Mouse (Mus musculus): ENCODE measurements around the gene Hist1h2ak. TPM values are rescaled to one million over a fixed set of nuclear protein-coding genes. Genes with fewer than 3 reads are reported as not detected.
"Not testable (repeated sequence)": the region's sequence is repeated elsewhere in the genome, so short reads cannot be mapped to it uniquely, and the experiment has no call there.

Gene Hist1h2ak
- polyA plus RNA-seq (2014; fragmentation: Nextera tagmentation; extraction: Ambion mirVana) = 10.4 and 12.0 TPM in 2 replicates

- H3K9me3 ChIP-seq (replicated peaks; ENCODE audit: control insufficient read depth, low read length); H3K36me3 ChIP-seq (replicated peaks; ENCODE audit: control insufficient read depth, insufficient read depth, low read depth, low read length); H3K27me3 ChIP-seq (ENCODE audit: control insufficient read depth, insufficient read depth, low read length); H3K4me1 ChIP-seq (ENCODE audit: control insufficient read depth, insufficient read depth, low read length): not testable (repeated sequence)
- ATAC-seq (replicated peaks; ENCODE audit: insufficient number of reproducible peaks, low FRiP score, low TSS enrichment, low read depth) = peak; percentile 93
- peak within 1 kb of the TSS; percentile 89 for H3K27ac ChIP-seq (replicated peaks; ENCODE audit: low read depth, low read length)
- peak within 1 kb of the TSS; percentile 40 for H3K4me3 ChIP-seq (ENCODE audit: low read depth, low read length)
- peak within 1 kb of the TSS; percentile 64 for H3K4me2 ChIP-seq (ENCODE audit: low read depth, low read length)
- peak within 1 kb of the TSS; percentile 70 for H3K9ac ChIP-seq (replicated peaks; ENCODE audit: low read length)
- DNase-seq (ENCODE audit: low spot score) = peak; percentile 94
- under 1% methylated on average over 33 of the region's 50 CpGs for WGBS
Observed at GRCm38 (mm10) chr13:21753524-21754285, at the start of gene Hist1h2ak, which contains the start of gene Hist1h2bn. TSS of gene Hist1h2ak (minus strand) at chr13:21753827. TSS of gene Hist1h2bn (plus strand) at chr13:21754123.

- H3K9me3 ChIP-seq (replicated peaks; ENCODE audit: control insufficient read depth, low read length); DNase-seq (ENCODE audit: low spot score); H3K4me3 ChIP-seq (ENCODE audit: low read depth, low read length); H3K27me3 ChIP-seq (ENCODE audit: control insufficient read depth, insufficient read depth, low read length); H3K4me1 ChIP-seq (ENCODE audit: control insufficient read depth, insufficient read depth, low read length); H3K36me3 ChIP-seq (replicated peaks; ENCODE audit: control insufficient read depth, insufficient read depth, low read depth, low read length); H3K9ac ChIP-seq (replicated peaks; ENCODE audit: low read length); H3K27ac ChIP-seq (replicated peaks; ENCODE audit: low read depth, low read length); H3K4me2 ChIP-seq (ENCODE audit: low read depth, low read length): not testable (repeated sequence)
- peak; percentile 69 for ATAC-seq (replicated peaks; ENCODE audit: insufficient number of reproducible peaks, low FRiP score, low TSS enrichment, low read depth)
- WGBS = no CpG with 5 or more reads among the region's 4 CpGs
Observed at GRCm38 (mm10) chr13:21803058-21803457, 49.4 kb upstream of the Hist1h2ak start.

GRCm38 (mm10) chr13:21797163-21797562, 43.5 kb upstream of the Hist1h2ak start:
- H3K9me3 ChIP-seq (replicated peaks; ENCODE audit: control insufficient read depth, low read length); H3K4me3 ChIP-seq (ENCODE audit: low read depth, low read length); H3K9ac ChIP-seq (replicated peaks; ENCODE audit: low read length); H3K36me3 ChIP-seq (replicated peaks; ENCODE audit: control insufficient read depth, insufficient read depth, low read depth, low read length); H3K4me2 ChIP-seq (ENCODE audit: low read depth, low read length); H3K4me1 ChIP-seq (ENCODE audit: control insufficient read depth, insufficient read depth, low read length); H3K27ac ChIP-seq (replicated peaks; ENCODE audit: low read depth, low read length); DNase-seq (ENCODE audit: low spot score); ATAC-seq (replicated peaks; ENCODE audit: insufficient number of reproducible peaks, low FRiP score, low TSS enrichment, low read depth); H3K27me3 ChIP-seq (ENCODE audit: control insufficient read depth, insufficient read depth, low read length): not testable (repeated sequence)

- H3K4me3 ChIP-seq (ENCODE audit: low read depth, low read length) = no peak overlapping the region
- no peak for DNase-seq (ENCODE audit: low spot score)
- H3K4me1 ChIP-seq (ENCODE audit: control insufficient read depth, insufficient read depth, low read length) = no peaks in the 10 kb centered on the region
- H3K27me3 ChIP-seq (ENCODE audit: control insufficient read depth, insufficient read depth, low read length) = no peaks in the 10 kb centered on the region
- 94% methylated on average over 7 of the region's 7 CpGs for WGBS
- no peak for ATAC-seq (replicated peaks; ENCODE audit: insufficient number of reproducible peaks, low FRiP score, low TSS enrichment, low read depth)
- no peak overlapping the region for H3K27ac ChIP-seq (replicated peaks; ENCODE audit: low read depth, low read length)
- no peaks in the 10 kb centered on the region for H3K9me3 ChIP-seq (replicated peaks; ENCODE audit: control insufficient read depth, low read length)
- no peak overlapping the region for H3K9ac ChIP-seq (replicated peaks; ENCODE audit: low read length)
- no peak overlapping the region for H3K4me2 ChIP-seq (ENCODE audit: low read depth, low read length)
- H3K36me3 ChIP-seq (replicated peaks; ENCODE audit: control insufficient read depth, insufficient read depth, low read depth, low read length) = no peaks in the 10 kb centered on the region
Observed at GRCm38 (mm10) chr13:21795584-21795983, 42.0 kb upstream of the Hist1h2ak start.

- no peaks in the 10 kb centered on the region for H3K4me1 ChIP-seq (ENCODE audit: control insufficient read depth, insufficient read depth, low read length)
- no peaks in the 10 kb centered on the region for H3K36me3 ChIP-seq (replicated peaks; ENCODE audit: control insufficient read depth, insufficient read depth, low read depth, low read length)
- peak overlapping the region; percentile 10 for H3K4me2 ChIP-seq (ENCODE audit: low read depth, low read length)
- DNase-seq (ENCODE audit: low spot score) (peak; percentile 26), ATAC-seq (replicated peaks; ENCODE audit: insufficient number of reproducible peaks, low FRiP score, low TSS enrichment, low read depth) (no peak)
- peak overlapping the region; percentile 31 for H3K27ac ChIP-seq (replicated peaks; ENCODE audit: low read depth, low read length)
- no peak overlapping the region for H3K4me3 ChIP-seq (ENCODE audit: low read depth, low read length)
- 8% methylated on average over 17 of the region's 18 CpGs for WGBS
- no peaks in the 10 kb centered on the region for H3K27me3 ChIP-seq (ENCODE audit: control insufficient read depth, insufficient read depth, low read length)
- H3K9ac ChIP-seq (replicated peaks; ENCODE audit: low read length) = peak overlapping the region; percentile 2
- H3K9me3 ChIP-seq (replicated peaks; ENCODE audit: control insufficient read depth, low read length) = no peaks in the 10 kb centered on the region
Observed at GRCm38 (mm10) chr13:21790601-21791283, 37.1 kb upstream of the Hist1h2ak start.

- H3K27me3 ChIP-seq (ENCODE audit: control insufficient read depth, insufficient read depth, low read length) = no peaks in the 10 kb centered on the region
- no peaks in the 10 kb centered on the region for H3K4me1 ChIP-seq (ENCODE audit: control insufficient read depth, insufficient read depth, low read length)
- DNase-seq (ENCODE audit: low spot score) = no peak
- H3K36me3 ChIP-seq (replicated peaks; ENCODE audit: control insufficient read depth, insufficient read depth, low read depth, low read length) = no peaks in the 10 kb centered on the region
- H3K27ac ChIP-seq (replicated peaks; ENCODE audit: low read depth, low read length) = no peak overlapping the region
- H3K9me3 ChIP-seq (replicated peaks; ENCODE audit: control insufficient read depth, low read length) = no peaks in the 10 kb centered on the region
- no peak for ATAC-seq (replicated peaks; ENCODE audit: insufficient number of reproducible peaks, low FRiP score, low TSS enrichment, low read depth)
- H3K9ac ChIP-seq (replicated peaks; ENCODE audit: low read length) = no peak overlapping the region
- H3K4me2 ChIP-seq (ENCODE audit: low read depth, low read length) = no peak overlapping the region
- no peak overlapping the region for H3K4me3 ChIP-seq (ENCODE audit: low read depth, low read length)
- 65% methylated on average over 6 of the region's 6 CpGs for WGBS
Observed at GRCm38 (mm10) chr13:21789925-21790324, 36.3 kb upstream of the Hist1h2ak start.

GRCm38 (mm10) chr13:21787760-21788593, 34.4 kb upstream of the Hist1h2ak start:
- DNase-seq (ENCODE audit: low spot score) (peak; percentile 64), ATAC-seq (replicated peaks; ENCODE audit: insufficient number of reproducible peaks, low FRiP score, low TSS enrichment, low read depth) (no peak)
- Histone ChIP-seq H3K4me3 (ENCODE audit: low read depth, low read length) (peak overlapping the region; percentile 21), H3K4me2 (ENCODE audit: low read depth, low read length) (peak overlapping the region; percentile 28), H3K36me3 (replicated peaks; ENCODE audit: control insufficient read depth, insufficient read depth, low read depth, low read length) (no peaks in the 10 kb centered on the region), H3K27ac (replicated peaks; ENCODE audit: low read depth, low read length) (peak overlapping the region; percentile 85), H3K4me1 (ENCODE audit: control insufficient read depth, insufficient read depth, low read length) (no peaks in the 10 kb centered on the region), H3K27me3 (ENCODE audit: control insufficient read depth, insufficient read depth, low read length) (no peaks in the 10 kb centered on the region), H3K9me3 (replicated peaks; ENCODE audit: control insufficient read depth, low read length) (no peaks in the 10 kb centered on the region), H3K9ac (replicated peaks; ENCODE audit: low read length) (peak overlapping the region; percentile 55)
- WGBS = 16% methylated on average over 13 of the region's 21 CpGs

Measured in embryonic facial prominence, embryonic 11.5 days (tissue).